Mouse (Mus musculus) stomach, postnatal 0 days (tissue): ENCODE data around the gene Ddx43.

Source experiments
- CTCF ChIP-seq: IDR thresholded peaks from 2 replicates; pipeline ENCODE4 v1.5.1; 2016; ENCODE audit warnings: antibody characterized with exemption, low read depth, mild to moderate bottlenecking, moderate library complexity
- EP300 ChIP-seq: optimal IDR thresholded peaks from 2 replicates; pipeline ENCODE3; 2016; ENCODE audit warnings: antibody characterized with exemption

- TF ChIP-seq EP300 (no peak), CTCF (no peak)
Observed at GRCm38 (mm10) chr9:78427362-78427781, 31.8 kb downstream of the Ddx43 start.
